Comparison of ENCODE assay signal across 9 mouse cellular contexts in the genomic region with DNA sequence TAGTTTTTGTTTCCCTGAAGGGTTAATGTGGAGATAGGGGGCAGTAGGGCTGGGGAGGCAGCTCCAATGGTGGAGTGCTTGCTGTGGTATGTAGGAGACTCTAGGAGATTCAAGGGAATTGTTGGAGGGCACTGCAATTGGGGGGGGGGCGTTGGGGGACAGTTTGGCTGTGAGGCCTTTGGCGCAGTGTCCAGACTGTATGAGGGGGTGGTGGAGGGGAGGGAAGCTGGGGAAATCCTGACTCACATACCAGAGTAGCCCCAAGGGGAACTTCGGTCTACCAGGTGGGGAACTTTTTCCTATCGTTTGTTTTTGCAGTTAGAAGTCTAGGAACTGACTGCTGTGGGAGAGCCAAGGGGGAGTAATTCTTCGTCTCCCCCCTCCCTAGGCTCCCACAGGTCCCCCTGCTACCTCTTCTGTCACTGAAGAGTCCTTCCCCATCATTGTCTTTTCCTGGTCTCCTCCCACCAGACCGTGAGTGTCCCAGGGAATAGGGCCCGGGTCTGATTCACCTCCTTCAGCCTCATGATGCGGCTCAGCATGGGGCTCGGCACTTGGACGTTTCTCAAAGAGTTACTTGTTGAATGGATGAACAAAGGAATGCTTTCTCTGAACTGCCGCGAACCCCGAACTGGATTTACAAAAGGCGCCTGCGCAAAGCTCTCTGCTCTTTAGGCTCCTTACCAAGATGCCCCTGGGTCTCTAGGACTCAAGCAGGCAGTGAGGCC. TPM values are rescaled to one million over a fixed set of nuclear protein-coding genes. Genes with fewer than 3 reads are reported as not detected.
DNase-seq lines count a peak whose midpoint lies in the region; ATAC-seq and TF ChIP-seq lines count a peak whose summit lies in the region.
"Had no signal": no experiment of that assay in that cellular context is flagged by ENCODE, and none has a peak within 500 bp of the region (broad histone marks: within the 10 kb centered on the region; RNA-seq: fewer than 3 reads in every experiment).

No protein-coding gene starts in this region.

- H3K27me3 ChIP-seq in hindbrain, embryonic 13.5 days = 0 out of 2 replicates have a peak, but pooled peaks cover 2% of the 10 kb centered on the region
- no peaks in the 10 kb centered on the region for H3K27me3 ChIP-seq in midbrain, embryonic 14.5 days (ENCODE audit: control insufficient read depth, insufficient read depth, low read length)
- H3K27me3 ChIP-seq in lung, postnatal 0 days (replicated peaks; ENCODE audit: insufficient read depth, low read length) = no peaks in the 10 kb centered on the region
- no peaks in the 10 kb centered on the region for H3K27me3 ChIP-seq in kidney, embryonic 14.5 days (ENCODE audit: control insufficient read depth, insufficient read depth, low read length)

- TF ChIP-seq EP300 in lung, postnatal 0 days (IDR thresholded peaks at IDR 0.05) = no peak

- no peak overlapping the region for H3K9ac ChIP-seq in hindbrain, embryonic 13.5 days
- no peak overlapping the region for H3K9ac ChIP-seq in midbrain, embryonic 14.5 days (replicated peaks; ENCODE audit: low read length)
- no peak overlapping the region for H3K9ac ChIP-seq in lung, postnatal 0 days (replicated peaks; ENCODE audit: low read depth)
- no peak overlapping the region for H3K9ac ChIP-seq in kidney, embryonic 14.5 days (ENCODE audit: low read depth, low read length)

- peaks cover 5% of the 10 kb centered on the region; the same call in 1 of the 2 replicates for H3K4me1 ChIP-seq in hindbrain, embryonic 13.5 days (replicated peaks)
- no peaks in the 10 kb centered on the region for H3K4me1 ChIP-seq in midbrain, embryonic 14.5 days (ENCODE audit: control insufficient read depth, insufficient read depth, low read length)
- 0 out of 2 replicates have a peak, but pooled peaks cover 2% of the 10 kb centered on the region for H3K4me1 ChIP-seq in lung, postnatal 0 days (ENCODE audit: insufficient read depth, low read depth, low read length)
- no peaks in the 10 kb centered on the region for H3K4me1 ChIP-seq in kidney, embryonic 14.5 days (ENCODE audit: control insufficient read depth, insufficient read depth, low read length)

- peak; percentile 72 for ATAC-seq in hindbrain, embryonic 13.5 days (ENCODE audit: low FRiP score)
- peak; percentile 24; the same call in 1 of the 2 replicates for ATAC-seq in midbrain, embryonic 14.5 days (ENCODE audit: low FRiP score, low TSS enrichment)
- no peak for ATAC-seq in lung, postnatal 0 days
- no peak for ATAC-seq in kidney, embryonic 14.5 days (ENCODE audit: low FRiP score, low TSS enrichment)

- WGBS in hindbrain, embryonic 13.5 days = 7% methylated on average over 15 of the region's 15 CpGs
- 7% methylated on average over 15 of the region's 15 CpGs for WGBS in midbrain, embryonic 14.5 days
- WGBS in lung, postnatal 0 days = 26% methylated on average over 14 of the region's 15 CpGs
- WGBS in kidney, embryonic 14.5 days = 32% methylated on average over 15 of the region's 15 CpGs

- TF ChIP-seq CTCF in lung, postnatal 0 days (IDR thresholded peaks at IDR 0.05) = no peak

- DNase-seq in cerebellum, postnatal 10 days = peak; percentile 42 to 64
- no peak for DNase-seq in cerebellum, postnatal 36 days
- DNase-seq in cerebellum, postnatal 25 days = peak; percentile 7 to 31
- DNase-seq in midbrain, embryonic 14.5 days = peak; percentile 68
- DNase-seq in lung, postnatal 0 days (ENCODE audit: low spot score) = no peak
- no peak for DNase-seq in adrenal gland, postnatal 4 days (ENCODE audit: low spot score in 2 of 2)
- DNase-seq: kidney, postnatal 25 days had no signal

- no peak overlapping the region for H3K4me3 ChIP-seq in hindbrain, embryonic 13.5 days
- H3K4me3 ChIP-seq in midbrain, embryonic 14.5 days (replicated peaks; ENCODE audit: low read depth, low read length) = no peak overlapping the region
- no peak overlapping the region for H3K4me3 ChIP-seq in lung, postnatal 0 days (ENCODE audit: low read depth, low read length)
- H3K4me3 ChIP-seq in kidney, embryonic 14.5 days (ENCODE audit: low read length) = no peak overlapping the region

- H3K36me3 ChIP-seq in hindbrain, embryonic 13.5 days = no peaks in the 10 kb centered on the region
- H3K36me3 ChIP-seq in midbrain, embryonic 14.5 days (ENCODE audit: control insufficient read depth, insufficient read depth, low read length) = no peaks in the 10 kb centered on the region
- H3K36me3 ChIP-seq in lung, postnatal 0 days (ENCODE audit: insufficient read depth, low read length) = no peaks in the 10 kb centered on the region
- no peaks in the 10 kb centered on the region for H3K36me3 ChIP-seq in kidney, embryonic 14.5 days (ENCODE audit: control insufficient read depth, insufficient read depth, low read length)

- no peaks in the 10 kb centered on the region for H3K9me3 ChIP-seq in hindbrain, embryonic 13.5 days
- H3K9me3 ChIP-seq in midbrain, embryonic 14.5 days (ENCODE audit: control insufficient read depth, low read length) = no peaks in the 10 kb centered on the region
- H3K9me3 ChIP-seq in lung, postnatal 0 days (ENCODE audit: low read length) = no peaks in the 10 kb centered on the region
- H3K9me3 ChIP-seq in kidney, embryonic 14.5 days (ENCODE audit: control insufficient read depth, low read length) = no peaks in the 10 kb centered on the region

- peak overlapping the region; percentile 31 for H3K27ac ChIP-seq in hindbrain, embryonic 13.5 days
- no peak overlapping the region for H3K27ac ChIP-seq in midbrain, embryonic 14.5 days (replicated peaks; ENCODE audit: low read depth, low read length)
- no peak overlapping the region for H3K27ac ChIP-seq in lung, postnatal 0 days (ENCODE audit: low read length)
- no peak overlapping the region for H3K27ac ChIP-seq in kidney, embryonic 14.5 days (ENCODE audit: low read depth, low read length)

- peak overlapping the region; percentile 33; the same call in 1 of the 2 replicates for H3K4me2 ChIP-seq in hindbrain, embryonic 13.5 days
- peak overlapping the region; percentile 35 for H3K4me2 ChIP-seq in midbrain, embryonic 14.5 days (ENCODE audit: low read length)
- no peak overlapping the region for H3K4me2 ChIP-seq in lung, postnatal 0 days (replicated peaks; ENCODE audit: low read depth, low read length)
- H3K4me2 ChIP-seq in kidney, embryonic 14.5 days (replicated peaks; ENCODE audit: low read depth, low read length) = no peak overlapping the region

RNA-seq across cellular contexts. Expression of gene Pik3cb, which starts 23.2 kb away (rescaled TPM):
- polyA plus RNA-seq in hindbrain, embryonic 13.5 days (2015; fragmentation: Nextera tagmentation; extraction: Ambion mirVana) = 3.2 and 4.3 TPM in 2 replicates
- polyA plus RNA-seq in midbrain, embryonic 14.5 days (2014; fragmentation: Nextera tagmentation; extraction: Ambion mirVana) = 4.7 and 5.9 TPM in 2 replicates
- polyA plus RNA-seq in lung, postnatal 0 days (2015; fragmentation: Nextera tagmentation; extraction: Ambion mirVana) = 4.1 and 4.5 TPM in 2 replicates
- total RNA-seq in adrenal gland, postnatal 4 days (2021) = 10 to 100 TPM in 1 of 2 experiments, 1 to 10 TPM in 1; 9.4 to 10.2 TPM
- 1.0 and 1.1 TPM in 2 replicates for polyA plus RNA-seq in kidney, embryonic 14.5 days (2014; fragmentation: Nextera tagmentation; extraction: Ambion mirVana)

Comparison
In these comparisons a context has a peak if more than half of its experiments do, and no peak if none do; other contexts are left out.
1. DNase-seq: peak in cerebellum, postnatal 10 days (2 of 2), cerebellum, postnatal 25 days (2 of 2) and midbrain, embryonic 14.5 days (single experiment); none in cerebellum, postnatal 36 days (0 of 2), lung, postnatal 0 days (single experiment) and adrenal gland, postnatal 4 days (0 of 2).
2. ATAC-seq: peak in hindbrain, embryonic 13.5 days (single experiment) and midbrain, embryonic 14.5 days (single experiment); none in lung, postnatal 0 days (single experiment) and kidney, embryonic 14.5 days (single experiment).
3. H3K4me2 ChIP-seq: peak in hindbrain, embryonic 13.5 days (single experiment) and midbrain, embryonic 14.5 days (single experiment); none in lung, postnatal 0 days (single experiment) and kidney, embryonic 14.5 days (single experiment).